Mouse (Mus musculus) brain, embryonic 14.5 days (tissue): Measurements from ENCODE around the gene Fignl1. TPM values are rescaled to one million over a fixed set of nuclear protein-coding genes. Genes with fewer than 3 reads are reported as not detected.

Source experiments
- DNase-seq: peaks from one replicate; pipeline ENCODE4 v3.0.0-alpha.2; 2011; ENCODE audit warnings: low read depth
- CTCF ChIP-seq: fragments of 200-500 bp; IDR thresholded peaks from 2 replicates; pipeline ENCODE4 v1.5.1; 2012; ENCODE audit warnings: inconsistent platforms, mild to moderate bottlenecking, moderate library complexity, borderline replicate concordance; ENCODE audit not compliant: insufficient read depth, insufficient read length; ENCODE audit errors: extremely low read depth
- POLR2A ChIP-seq: fragments of 200-500 bp; IDR thresholded peaks from 2 replicates; pipeline ENCODE4 v1.6.1; 2012; ENCODE audit warnings: mild to moderate bottlenecking, inconsistent platforms, borderline replicate concordance; ENCODE audit not compliant: poor library complexity, insufficient read depth, insufficient read length, severe bottlenecking; ENCODE audit errors: extremely low read depth
- polyA plus RNA-seq: library from polyadenylated mRNA; depleted of rRNA; stranded (reverse); fragments of >200 nt; gene quantifications from 2 replicates; pipeline ENCODE4 v1.2.3, GENCODE M21; 2012; rRNA removed

Gene Fignl1
- polyA plus RNA-seq, 1 experiment = 8.7 TPM

DNA sequence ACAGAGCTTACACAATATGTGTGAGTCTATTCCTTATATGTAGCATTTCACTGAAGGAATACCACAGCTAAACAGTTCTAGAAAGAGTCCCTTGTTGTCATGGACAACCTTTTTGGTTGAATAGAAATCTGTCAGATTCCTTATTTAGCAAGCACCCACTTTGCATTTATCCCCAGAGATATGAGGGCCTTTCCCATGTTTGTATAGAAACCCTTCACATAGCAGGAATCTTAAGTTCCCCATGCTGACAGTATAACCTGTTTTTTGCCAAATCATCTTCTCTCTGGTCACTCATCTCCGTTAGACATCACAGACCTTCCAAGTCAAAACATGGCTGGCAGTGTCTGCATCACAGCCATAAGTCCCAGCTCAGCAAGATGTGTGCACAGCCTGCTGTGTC, 64.5 kb downstream of the Fignl1 start:
- TF ChIP-seq CTCF = no peak
- no peak for TF ChIP-seq POLR2A
- no peak for DNase-seq

DNA sequence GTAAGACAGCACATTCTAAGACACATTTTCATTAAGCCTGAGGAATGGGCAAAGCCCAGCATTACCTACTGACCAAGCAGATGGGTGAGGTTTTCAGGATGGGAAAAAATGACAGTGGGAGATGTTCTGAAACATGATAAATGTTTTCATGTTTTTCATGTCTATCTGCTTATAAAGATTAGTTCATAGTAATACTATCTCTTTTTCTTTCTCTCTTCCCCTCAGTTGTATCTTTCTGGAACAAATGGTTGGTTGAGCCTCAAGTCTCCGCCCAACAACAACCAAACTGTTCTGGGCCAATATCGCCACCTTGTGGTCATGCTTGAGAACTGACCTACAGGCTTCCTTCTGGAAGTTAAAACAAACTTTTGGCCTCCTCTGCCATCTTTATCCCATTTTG, 66.1 kb downstream of the Fignl1 start:
- TF ChIP-seq POLR2A (no peak), CTCF (peak; percentile 53; the same call in 1 of the 2 replicates)
- peak; percentile 25 for DNase-seq

DNA sequence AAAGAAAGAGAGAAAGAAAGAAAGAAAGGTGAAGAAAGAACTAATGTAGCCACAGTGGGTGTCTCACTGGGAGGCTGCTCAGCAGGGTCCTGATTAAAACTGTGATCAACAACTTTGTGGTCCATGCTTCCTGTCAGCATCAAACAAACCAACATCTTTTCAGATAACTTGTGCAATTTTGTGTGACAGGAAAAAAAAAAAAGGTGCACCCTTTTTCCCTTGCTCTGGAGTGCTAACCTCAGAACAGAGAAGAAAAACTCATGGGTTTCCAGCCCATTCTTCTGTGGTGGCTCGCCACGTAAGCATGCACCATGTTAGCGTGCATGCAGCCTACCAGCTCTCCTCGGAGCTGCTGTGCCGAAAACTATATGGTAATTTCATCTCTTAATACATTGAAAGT, 67.2 kb downstream of the Fignl1 start:
- DNase-seq = no peak

DNA sequence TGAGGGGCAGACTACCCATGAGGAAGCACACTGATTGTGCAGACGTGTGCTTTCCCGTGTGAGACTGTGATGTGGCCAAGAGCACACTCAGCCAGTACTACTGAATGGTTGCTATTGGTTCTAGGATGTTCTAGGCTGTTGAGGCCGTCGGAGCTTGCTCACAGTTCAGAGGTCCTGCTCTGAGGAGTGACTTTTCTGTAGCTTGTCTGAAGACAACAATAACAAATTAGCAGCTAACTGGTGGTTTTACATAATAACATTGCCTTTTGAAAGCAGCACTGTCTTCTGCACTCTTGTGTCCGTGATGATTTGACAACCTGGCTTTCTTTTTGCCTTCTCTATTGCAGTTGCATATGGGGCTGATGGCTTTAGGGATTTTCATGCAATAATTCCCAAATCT, 68.2 kb downstream of the Fignl1 start:
- TF ChIP-seq POLR2A = no peak
- no peak for TF ChIP-seq CTCF

More for the DNA sequence above, 67.2 kb downstream of the Fignl1 start:
- TF ChIP-seq CTCF = no peak
- TF ChIP-seq POLR2A = no peak

DNA sequence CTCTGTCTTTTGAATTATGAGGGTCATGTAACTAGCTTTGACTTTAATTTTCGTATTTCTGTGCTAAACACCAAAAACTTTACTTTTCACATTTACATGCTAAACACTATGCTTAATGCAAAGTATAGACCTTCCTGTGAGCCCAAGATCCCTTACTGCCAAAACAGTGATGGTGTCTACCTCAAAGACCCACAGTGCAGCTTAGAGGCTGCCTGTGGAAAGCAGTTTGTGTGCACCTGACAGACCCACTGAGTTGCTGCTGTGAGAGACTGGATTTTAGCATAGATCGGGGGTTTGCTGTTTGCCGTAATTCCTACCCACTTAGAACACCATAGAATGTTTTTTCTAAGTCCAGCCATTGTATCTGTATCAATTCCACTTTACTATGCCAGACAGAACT, 69.7 kb downstream of the Fignl1 start:
- no peak for DNase-seq
- TF ChIP-seq CTCF (no peak), POLR2A (no peak)

More for the DNA sequence above, 68.2 kb downstream of the Fignl1 start:
- DNase-seq = no peak

DNA sequence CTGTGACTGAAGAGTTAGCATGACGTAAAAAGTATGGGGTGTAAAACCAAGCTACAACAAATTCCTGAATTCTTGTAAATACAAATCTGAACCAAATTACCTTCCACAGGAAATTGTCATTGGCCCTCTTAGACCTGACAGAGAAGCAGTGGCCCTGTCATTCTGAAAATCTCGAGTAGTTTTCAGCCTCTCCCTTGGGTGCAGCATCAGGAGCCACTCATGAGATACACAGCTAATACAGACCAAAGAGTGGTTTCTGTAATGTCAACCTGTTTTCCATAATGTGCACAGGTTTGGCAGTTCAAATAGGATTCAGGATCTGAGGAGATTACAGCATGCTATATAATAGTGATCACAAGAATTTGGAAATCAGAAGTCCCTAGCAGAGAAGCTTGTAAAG, 71.2 kb downstream of the Fignl1 start:
- DNase-seq = no peak
- TF ChIP-seq POLR2A = no peak
- TF ChIP-seq CTCF = no peak

Other genes starting within 250 kb of the Fignl1 start
- gene 4930512M02Rik, start 181.1 kb downstream of the Fignl1 start, polyA plus RNA-seq = not detected in 2 replicates
- 3.8 and 4.6 TPM in 2 replicates for gene Ikzf1, start 124.0 kb downstream of the Fignl1 start, polyA plus RNA-seq
- 11.2 and 13.8 TPM in 2 replicates for gene Ddc, start 89.2 kb upstream of the Fignl1 start, polyA plus RNA-seq
- gene Grb10, start 229.7 kb upstream of the Fignl1 start, polyA plus RNA-seq = 128 and 146 TPM in 2 replicates